Mouse (Mus musculus) hindbrain, embryonic 10.5 days (tissue): ENCODE measurements around the gene Cd99l2. TPM values are rescaled to one million over a fixed set of nuclear protein-coding genes. Genes with fewer than 3 reads are reported as not detected.
"Not testable (repeated sequence)": the region's sequence is repeated elsewhere in the genome, so short reads cannot be mapped to it uniquely, and the experiment has no call there.

Experiments used
- DNase-seq: peaks from one replicate; pipeline ENCODE4 v3.0.0-alpha.2; 2017; ENCODE audit warnings: low spot score
- H3K27ac ChIP-seq: fragments of 300-500 bp; sonication (generic); 2 replicates; pipeline ENCODE4 v1.5.1; 2016; ENCODE audit warnings: mild to moderate bottlenecking, moderate library complexity
- H3K27me3 ChIP-seq: fragments of 300-500 bp; sonication (generic); 2 replicates; pipeline ENCODE4 v1.6.1; 2016; ENCODE audit warnings: mild to moderate bottlenecking; ENCODE audit not compliant: poor library complexity, insufficient read depth, severe bottlenecking
- H3K36me3 ChIP-seq: fragments of 300-500 bp; sonication (generic); 2 replicates; pipeline ENCODE4 v1.6.1; 2016; ENCODE audit warnings: mild to moderate bottlenecking, moderate library complexity
- H3K4me1 ChIP-seq: fragments of 300-500 bp; sonication (generic); replicated peaks from 2 replicates; pipeline ENCODE4 v1.6.1; 2016; ENCODE audit warnings: mild to moderate bottlenecking
- H3K4me3 ChIP-seq: fragments of 300-500 bp; sonication (generic); 2 replicates; pipeline ENCODE4 v1.5.1; 2016; ENCODE audit warnings: mild to moderate bottlenecking, moderate library complexity
- H3K9me3 ChIP-seq: fragments of 300-500 bp; sonication (generic); 2 replicates; pipeline ENCODE4 v1.6.1; 2016; ENCODE audit warnings: mild to moderate bottlenecking, moderate library complexity
- WGBS: fragments of 180-500 bp; shearing (Covaris S2); methylation state at CpG from one replicate; pipeline ENCODE4 v1.1.7; 2016; 5-methylcytosine and 5-hydroxymethylcytosine counted together
- polyA plus RNA-seq: library from polyadenylated mRNA; unstranded; fragments of >200 nt; fragmentation: Nextera tagmentation; extraction: Ambion mirVana; gene quantifications from 2 replicates; pipeline ENCODE4 v1.2.1, GENCODE M21; 2016

The Cd99l2 gene
- polyA plus RNA-seq, 1 experiment from 2014 or later = 27.5 TPM

- not testable (repeated sequence) for H3K27ac ChIP-seq, H3K4me3 ChIP-seq, H3K36me3 ChIP-seq, DNase-seq, H3K4me1 ChIP-seq, H3K9me3 ChIP-seq, H3K27me3 ChIP-seq
- 88% methylated on average over 4 of the region's 4 CpGs for WGBS
Observed at GRCm38 (mm10) chrX:71506591-71506990, 13.9 kb upstream of the Cd99l2 start.

- WGBS = 16% methylated on average over 9 of the region's 9 CpGs
- H3K27me3 ChIP-seq = peaks cover 6% of the 10 kb centered on the region; the same call in 1 of the 2 replicates
- H3K9me3 ChIP-seq = no peaks in the 10 kb centered on the region
- peak overlapping the region; percentile 94 for H3K27ac ChIP-seq
- H3K36me3 ChIP-seq = no peaks in the 10 kb centered on the region
- 0 out of 2 replicates have a peak, but pooled peaks cover 2% of the 10 kb centered on the region for H3K4me1 ChIP-seq
- peak overlapping the region; percentile 59 for H3K4me3 ChIP-seq
- peak; percentile 49 for DNase-seq
Observed at GRCm38 (mm10) chrX:71493279-71493656, 619 bp upstream of the Cd99l2 start.

GRCm38 (mm10) chrX:71491931-71492633 is 567 bp downstream of the Cd99l2 start:
- Histone ChIP-seq H3K27ac (peak overlapping the region; percentile 94), H3K36me3 (no peaks in the 10 kb centered on the region), H3K9me3 (no peaks in the 10 kb centered on the region), H3K27me3 (peaks cover 5% of the 10 kb centered on the region; the same call in 1 of the 2 replicates), H3K4me3 (peak overlapping the region; percentile 59), H3K4me1 (0 out of 2 replicates have a peak, but pooled peaks cover 2% of the 10 kb centered on the region)
- WGBS = 24% methylated on average over 17 of the region's 17 CpGs
- DNase-seq = peak; percentile 2

- no peak overlapping the region for H3K4me3 ChIP-seq
- 80% methylated on average over 1 of the region's 1 CpGs for WGBS
- no peaks in the 10 kb centered on the region for H3K36me3 ChIP-seq
- H3K9me3 ChIP-seq = no peaks in the 10 kb centered on the region
- no peaks in the 10 kb centered on the region for H3K27me3 ChIP-seq
- no peak for DNase-seq
- H3K4me1 ChIP-seq = 0 out of 2 replicates have a peak, but pooled peaks cover 2% of the 10 kb centered on the region
- H3K27ac ChIP-seq = no peak overlapping the region
Observed at GRCm38 (mm10) chrX:71489353-71489752, 3.3 kb downstream of the Cd99l2 start.

- Histone ChIP-seq H3K4me3 (no peak overlapping the region), H3K27me3 (no peaks in the 10 kb centered on the region), H3K9me3 (no peaks in the 10 kb centered on the region), H3K36me3 (no peaks in the 10 kb centered on the region), H3K4me1 (no peaks in the 10 kb centered on the region), H3K27ac (no peak overlapping the region)
- DNase-seq = no peak
- WGBS = 89% methylated on average over 2 of the region's 2 CpGs
Observed at GRCm38 (mm10) chrX:71482244-71482643, 10.4 kb downstream of the Cd99l2 start.

GRCm38 (mm10) chrX:71475992-71476391 is 16.7 kb downstream of the Cd99l2 start:
- Histone ChIP-seq H3K4me3 (no peak overlapping the region), H3K36me3 (no peaks in the 10 kb centered on the region), H3K4me1 (no peaks in the 10 kb centered on the region), H3K27me3 (no peaks in the 10 kb centered on the region), H3K9me3 (no peaks in the 10 kb centered on the region), H3K27ac (no peak overlapping the region)
- DNase-seq = no peak
- 69% methylated on average over 3 of the region's 3 CpGs for WGBS

- H3K27ac ChIP-seq = no peak overlapping the region
- H3K36me3 ChIP-seq = no peaks in the 10 kb centered on the region
- no peak overlapping the region for H3K4me3 ChIP-seq
- H3K27me3 ChIP-seq = no peaks in the 10 kb centered on the region
- H3K4me1 ChIP-seq = no peaks in the 10 kb centered on the region
- DNase-seq = no peak
- WGBS = 75% methylated on average over 3 of the region's 3 CpGs
- no peaks in the 10 kb centered on the region for H3K9me3 ChIP-seq
Observed at GRCm38 (mm10) chrX:71475497-71475896, 17.2 kb downstream of the Cd99l2 start.

GRCm38 (mm10) chrX:71475084-71475483 is 17.6 kb downstream of the Cd99l2 start:
- 82% methylated on average over 3 of the region's 3 CpGs for WGBS
- Histone ChIP-seq H3K4me1 (no peaks in the 10 kb centered on the region), H3K9me3 (no peaks in the 10 kb centered on the region), H3K27ac (no peak overlapping the region), H3K4me3 (no peak overlapping the region), H3K36me3 (no peaks in the 10 kb centered on the region), H3K27me3 (no peaks in the 10 kb centered on the region)
- no peak for DNase-seq

- no peaks in the 10 kb centered on the region for H3K4me1 ChIP-seq
- H3K36me3 ChIP-seq = no peaks in the 10 kb centered on the region
- no peak for DNase-seq
- no peak overlapping the region for H3K4me3 ChIP-seq
- no peaks in the 10 kb centered on the region for H3K27me3 ChIP-seq
- 82% methylated on average over 3 of the region's 3 CpGs for WGBS
- no peaks in the 10 kb centered on the region for H3K9me3 ChIP-seq
- H3K27ac ChIP-seq = no peak overlapping the region
Observed at GRCm38 (mm10) chrX:71474296-71474956, 18.2 kb downstream of the Cd99l2 start.

GRCm38 (mm10) chrX:71468639-71469295 is 23.9 kb downstream of the Cd99l2 start:
- H3K27ac ChIP-seq = no peak overlapping the region
- WGBS = 91% methylated on average over 5 of the region's 5 CpGs
- H3K9me3 ChIP-seq = no peaks in the 10 kb centered on the region
- H3K27me3 ChIP-seq = no peaks in the 10 kb centered on the region
- H3K4me1 ChIP-seq = no peaks in the 10 kb centered on the region
- no peak overlapping the region for H3K4me3 ChIP-seq
- H3K36me3 ChIP-seq = no peaks in the 10 kb centered on the region
- no peak for DNase-seq

- Histone ChIP-seq H3K27ac (no peak overlapping the region), H3K36me3 (no peaks in the 10 kb centered on the region), H3K4me3 (no peak overlapping the region), H3K4me1 (no peaks in the 10 kb centered on the region), H3K9me3 (no peaks in the 10 kb centered on the region), H3K27me3 (no peaks in the 10 kb centered on the region)
- 93% methylated on average over 3 of the region's 3 CpGs for WGBS
- no peak for DNase-seq
Observed at GRCm38 (mm10) chrX:71467491-71467890, 25.2 kb downstream of the Cd99l2 start.

- no peaks in the 10 kb centered on the region for H3K27me3 ChIP-seq
- 93% methylated on average over 1 of the region's 1 CpGs for WGBS
- DNase-seq = no peak
- no peak overlapping the region for H3K27ac ChIP-seq
- H3K4me1 ChIP-seq = no peaks in the 10 kb centered on the region
- H3K4me3 ChIP-seq = no peak overlapping the region
- no peaks in the 10 kb centered on the region for H3K9me3 ChIP-seq
- no peaks in the 10 kb centered on the region for H3K36me3 ChIP-seq
Observed at GRCm38 (mm10) chrX:71465417-71465816, 27.2 kb downstream of the Cd99l2 start.
